8 mouse cellular contexts compared by ENCODE assay signal in genomic region chr7:29162750-29163525, GRCm38 (mm10). TPM values are rescaled to one million over a fixed set of nuclear protein-coding genes. Genes with fewer than 3 reads are reported as not detected.
A peak's percentile ranks its signal among the peaks of the same experiment; 100 is the strongest.
DNase-seq lines count a peak whose midpoint lies in the region; ATAC-seq and TF ChIP-seq lines count a peak whose summit lies in the region.

No protein-coding gene starts in this region.

- WGBS in kidney, embryonic 15.5 days, result 16% methylated on average over 9 of the region's 9 CpGs

- intact Hi-C loops in gastrocnemius, adult 2 months (cut with DNase I), result no loop called here

- peaks cover 18% of the 10 kb centered on the region for H3K36me3 ChIP-seq in kidney, embryonic 15.5 days

- H3K4me3 ChIP-seq in gastrocnemius, adult 2 months, result peak overlapping the region; percentile 33
- no peak overlapping the region for H3K4me3 ChIP-seq in kidney, embryonic 15.5 days (replicated peaks)

- peaks cover 27% of the 10 kb centered on the region for H3K27me3 ChIP-seq in kidney, embryonic 15.5 days

- H3K4me2 ChIP-seq in kidney, embryonic 15.5 days, result peak overlapping the region; percentile 22

- peak overlapping the region; percentile 50; the same call in 1 of the 2 replicates for H3K27ac ChIP-seq in gastrocnemius, adult 2 months
- no peak overlapping the region for H3K27ac ChIP-seq in kidney, embryonic 15.5 days

- no peaks in the 10 kb centered on the region for H3K9me3 ChIP-seq in kidney, embryonic 15.5 days (replicated peaks)

- no peak for TF ChIP-seq CTCF in gastrocnemius, adult 2 months (IDR thresholded peaks at IDR 0.05)

- peak; percentile 81 for DNase-seq in gastrocnemius, adult 2 months
- no peak for DNase-seq in gastrocnemius, postnatal 4 days (ENCODE audit: low spot score in 2 of 2)
- DNase-seq in embryo, embryonic 11 days, result peak; percentile 47
- DNase-seq in lung, postnatal 10 days, result peak; percentile 86
- DNase-seq in right cerebral cortex, adult 18-20 months, result no peak
- DNase-seq in layer of hippocampus, adult 9-11 months, result no peak
- no peak for DNase-seq in cerebellum, adult 11-12 months

- H3K4me1 ChIP-seq in kidney, embryonic 15.5 days, result peaks cover 15% of the 10 kb centered on the region

- no peak overlapping the region for H3K9ac ChIP-seq in kidney, embryonic 15.5 days

- peak; percentile 79 for ATAC-seq in kidney, embryonic 15.5 days (replicated peaks; ENCODE audit: low FRiP score)

RNA-seq across cellular contexts. Expression of gene Fam98c, which starts 6.9 kb away (rescaled TPM):
- 10 to 100 TPM; 10.2 to 11.5 TPM for total RNA-seq in gastrocnemius, adult 2 months (2021)
- 10 to 100 TPM; 12.8 to 13.2 TPM for total RNA-seq in gastrocnemius, postnatal 4 days (2021)
- polyA plus RNA-seq in kidney, embryonic 15.5 days (2015; fragmentation: Nextera tagmentation; extraction: Ambion mirVana), result 19.4 and 21.4 TPM in 2 replicates

RNA-seq across cellular contexts. Expression of gene Ggn, which starts 7.1 kb away (rescaled TPM):
- under 1 TPM; 0.14 to 0.20 TPM for total RNA-seq in gastrocnemius, adult 2 months (2021)
- total RNA-seq in gastrocnemius, postnatal 4 days (2021), result under 1 TPM; 0.36 to 0.81 TPM
- polyA plus RNA-seq in kidney, embryonic 15.5 days (2015; fragmentation: Nextera tagmentation; extraction: Ambion mirVana), result 0.72 and 1.00 TPM in 2 replicates

RNA-seq across cellular contexts. Expression of gene Spred3, which starts 7.3 kb away (rescaled TPM):
- total RNA-seq in gastrocnemius, adult 2 months (2021), result 1 to 10 TPM; 1.0 to 1.6 TPM
- total RNA-seq in gastrocnemius, postnatal 4 days (2021), result 1 to 10 TPM; 2.9 to 3.3 TPM
- polyA plus RNA-seq in kidney, embryonic 15.5 days (2015; fragmentation: Nextera tagmentation; extraction: Ambion mirVana), result 3.4 and 4.0 TPM in 2 replicates

RNA-seq across cellular contexts. Expression of gene Psmd8, which starts 17.6 kb away (rescaled TPM):
- total RNA-seq in gastrocnemius, adult 2 months (2021), result 100 to 1,000 TPM; 142 to 228 TPM
- total RNA-seq in gastrocnemius, postnatal 4 days (2021), result 100 to 1,000 TPM; 174 to 187 TPM
- polyA plus RNA-seq in kidney, embryonic 15.5 days (2015; fragmentation: Nextera tagmentation; extraction: Ambion mirVana), result 263 and 266 TPM in 2 replicates

RNA-seq across cellular contexts. Expression of gene Rasgrp4, which starts 28.3 kb away (rescaled TPM):
- total RNA-seq in gastrocnemius, adult 2 months (2021), result under 1 TPM; 0.61 to 0.84 TPM
- total RNA-seq in gastrocnemius, postnatal 4 days (2021), result 1 to 10 TPM; 2.3 to 3.0 TPM
- polyA plus RNA-seq in kidney, embryonic 15.5 days (2015; fragmentation: Nextera tagmentation; extraction: Ambion mirVana), result 0.48 and 1.2 TPM in 2 replicates

Comparison
In these comparisons a context has a peak if more than half of its experiments do, and no peak if none do; other contexts are left out.
1. DNase-seq: peak in gastrocnemius, adult 2 months (single experiment), embryo, embryonic 11 days (single experiment) and lung, postnatal 10 days (single experiment); none in gastrocnemius, postnatal 4 days (0 of 2), right cerebral cortex, adult 18-20 months (single experiment), layer of hippocampus, adult 9-11 months (single experiment) and cerebellum, adult 11-12 months (single experiment).